23 mouse cellular contexts compared by ENCODE assay signal in the genomic region with DNA sequence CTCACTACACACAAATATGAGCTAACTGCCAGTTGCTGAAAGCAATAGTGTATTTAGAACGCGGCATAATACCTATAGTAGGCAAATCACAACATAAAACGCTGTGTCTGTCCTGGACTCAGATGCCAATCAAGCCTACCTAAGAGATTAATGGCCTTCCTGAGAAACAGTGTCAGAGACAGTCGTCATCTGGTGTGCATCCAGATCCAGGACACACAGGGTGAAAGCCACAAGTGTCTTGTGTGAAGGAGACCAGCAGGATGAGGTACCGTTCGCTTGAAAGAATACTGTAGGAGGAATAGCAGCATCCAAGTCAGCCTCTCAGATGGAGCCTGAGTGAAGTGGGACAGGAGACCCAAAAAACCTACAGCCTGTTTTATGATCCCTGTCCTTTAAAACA.
"Had no signal": no experiment of that assay in that cellular context is flagged by ENCODE, and none has a peak within 500 bp of the region (broad histone marks: within the 10 kb centered on the region; RNA-seq: fewer than 3 reads in every experiment).

No protein-coding gene starts in this region.

- ATAC-seq: hindbrain, postnatal 0 days; intestine, embryonic 16.5 days; liver, embryonic 12.5 days had no signal

- DNase-seq: gastrocnemius, postnatal 14 days; gastrocnemius, postnatal 36 days; heart, adult 18-20 months; heart, postnatal 10 days; kidney, adult 11 months; kidney, adult 2 months; kidney, adult 9 months; kidney, postnatal 14 days; kidney, postnatal 36 days; layer of hippocampus, postnatal 36 days; lung, adult 18-20 months had no signal

- H3K27ac ChIP-seq: heart, embryonic 10.5 days; hindbrain, embryonic 13.5 days; hindbrain, embryonic 15.5 days; hindbrain, postnatal 0 days; kidney, embryonic 15.5 days; kidney, postnatal 0 days; limb, embryonic 13.5 days; limb, embryonic 15.5 days; liver, embryonic 12.5 days; liver, embryonic 14.5 days had no signal

- H3K4me3 ChIP-seq: heart, embryonic 10.5 days; heart, embryonic 12.5 days; hindbrain, embryonic 13.5 days; hindbrain, embryonic 15.5 days; kidney, embryonic 15.5 days; limb, embryonic 13.5 days; limb, embryonic 15.5 days; liver, embryonic 12.5 days had no signal
